Mouse (Mus musculus) urinary bladder, postnatal 4 days (tissue): Measurements from ENCODE around the gene Tmod4.
A peak's percentile ranks its signal among the peaks of the same experiment; 100 is the strongest.

ENCODE experiments used
- DNase-seq, 2 experiments: peaks; one replicate each; pipeline ENCODE4 v3.0.0; 2021 to 2022; ENCODE audit warnings: low spot score in 2 of 2

Gene Tmod4

DNA sequence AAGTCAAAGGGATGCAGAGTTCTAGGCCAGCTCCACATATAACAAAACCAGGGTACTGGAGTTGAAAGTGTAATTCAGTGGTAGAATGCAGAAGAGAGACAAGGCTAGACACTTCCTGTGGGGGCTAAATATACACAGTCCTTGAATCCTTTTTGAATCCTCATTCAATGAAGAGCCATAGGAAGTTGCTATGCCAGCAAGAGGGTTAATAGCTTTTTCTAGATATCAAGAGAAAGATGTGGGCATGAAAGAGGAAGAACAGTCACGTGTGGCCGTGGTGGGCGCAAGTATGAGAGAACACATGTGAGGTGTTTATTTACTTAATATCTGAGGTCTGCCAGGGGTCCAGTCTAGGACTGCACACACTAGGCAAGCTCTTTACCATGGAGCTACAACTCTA is 12.1 kb downstream of the Tmod4 start:
- no peak for DNase-seq

GRCm38 (mm10) chr3:95139586-95140288 is 15.5 kb downstream of the Tmod4 start:
- no peak for DNase-seq

DNA sequence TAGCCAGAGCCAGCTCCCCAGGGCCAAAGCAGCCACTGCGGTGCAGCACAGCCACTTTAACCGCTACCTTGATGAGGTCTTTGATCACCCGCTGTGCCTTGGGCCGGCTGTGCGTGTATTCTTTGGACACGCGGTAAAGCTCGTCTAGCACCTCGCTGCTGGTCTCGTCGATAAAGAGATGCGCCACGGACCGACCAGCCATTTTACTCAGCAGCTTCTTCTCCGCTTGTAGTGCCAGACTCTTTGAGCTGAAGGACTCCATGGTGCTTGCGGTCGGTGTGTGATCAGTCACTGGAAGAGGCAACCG is 16.0 kb downstream of the Tmod4 start:
- DNase-seq = no peak

DNA sequence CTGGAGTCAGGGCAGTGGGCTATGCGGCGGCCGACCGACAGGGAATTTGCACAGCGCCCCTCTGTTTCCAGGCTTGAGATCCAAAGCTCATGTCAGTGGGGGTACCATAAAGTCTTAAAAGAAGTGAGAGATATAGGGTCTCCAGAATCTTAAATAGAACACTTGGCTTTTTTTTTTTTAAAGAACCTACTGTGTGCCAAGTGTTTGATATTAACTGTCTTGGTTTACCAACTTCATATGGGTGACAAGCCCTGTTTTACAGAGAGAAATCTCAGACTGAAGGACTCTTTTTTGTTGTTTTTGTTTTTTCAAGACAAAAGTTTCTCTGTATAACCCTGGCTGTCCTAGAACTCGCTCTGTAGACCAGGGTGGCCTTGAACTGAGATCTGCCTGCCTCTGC is 16.5 kb downstream of the Tmod4 start:
- DNase-seq = no peak

DNA sequence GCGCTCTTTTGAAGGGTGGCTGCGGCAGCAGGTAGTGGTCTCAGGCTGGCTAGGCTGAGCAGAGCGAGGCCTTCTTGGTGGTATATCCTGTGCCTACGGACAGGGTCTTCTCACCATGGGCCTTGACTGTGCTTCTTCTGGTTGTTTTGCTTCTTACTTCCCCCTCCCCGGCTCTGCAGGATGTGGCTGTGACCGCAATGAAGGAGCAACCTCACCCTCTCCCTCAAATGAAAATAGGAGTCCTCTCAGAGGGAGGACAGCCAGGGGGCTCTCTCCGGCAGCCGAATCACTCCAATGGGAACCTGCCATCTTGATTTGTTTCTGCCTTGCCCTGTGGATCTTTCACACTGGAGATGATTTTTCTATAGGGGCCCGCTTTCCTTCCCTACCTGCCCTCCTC is 17.2 kb downstream of the Tmod4 start:
- no peak for DNase-seq

GRCm38 (mm10) chr3:95141952-95142616 is 17.8 kb downstream of the Tmod4 start, which contains the start of gene Tnfaip8l2:
Tnfaip8l2 (minus strand) TSS chr3:95142360.
- DNase-seq = no peak

DNA sequence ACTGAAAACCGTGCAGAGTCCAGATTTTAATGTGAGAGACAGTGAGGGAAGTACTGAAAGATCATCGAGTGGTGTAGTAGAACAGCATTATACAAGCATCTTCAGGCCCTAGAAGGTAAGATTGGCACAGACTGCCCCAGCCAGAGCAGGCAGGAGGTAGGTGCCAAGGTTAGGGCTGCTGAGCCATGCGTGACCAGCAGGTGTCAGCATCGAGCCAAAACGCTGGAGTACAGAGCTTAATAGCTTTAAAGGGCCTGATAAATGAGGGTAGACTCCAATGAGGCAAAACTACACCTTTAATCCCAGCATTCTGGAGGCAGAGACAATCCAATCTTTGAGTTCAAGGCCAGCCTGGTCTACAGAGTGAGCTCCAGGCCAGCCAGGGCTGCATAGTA is 18.3 kb downstream of the Tmod4 start:
- DNase-seq = peak; percentile 79 to 86

GRCm38 (mm10) chr3:95147924-95148323 is 23.6 kb downstream of the Tmod4 start:
- no peak for DNase-seq

- DNase-seq = no peak
Measured at GRCm38 (mm10) chr3:95153874-95154273, 29.6 kb downstream of the Tmod4 start.

DNA sequence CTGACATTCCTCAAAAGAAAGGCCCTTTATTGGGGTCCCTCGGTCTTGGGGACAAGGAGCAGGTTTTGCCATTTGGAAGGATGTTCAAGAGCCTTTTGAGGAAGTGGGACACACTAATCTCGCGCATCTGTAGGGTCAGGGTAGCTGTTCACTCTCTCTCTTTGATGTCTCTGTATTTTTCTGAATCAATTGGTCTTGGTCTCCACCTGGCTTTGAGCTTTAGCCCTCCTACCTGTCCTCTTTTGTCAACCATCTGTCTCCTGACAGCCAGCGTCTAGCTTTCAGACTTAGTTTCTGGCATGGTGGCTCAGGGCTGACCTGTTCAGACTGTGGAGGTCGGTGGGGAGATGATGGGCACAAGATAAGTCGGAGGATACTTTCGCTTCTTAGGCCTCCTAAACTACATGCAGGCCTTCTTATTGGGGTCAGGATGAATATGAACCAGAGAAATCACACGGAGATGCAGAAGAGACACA is 35.3 kb downstream of the Tmod4 start:
- DNase-seq = no peak

GRCm38 (mm10) chr3:95159987-95160963 is 36.0 kb downstream of the Tmod4 start, which contains the start of gene Sema6c:
Sema6c (plus strand) TSS chr3:95160457.
- peak; percentile 87 to 91 for DNase-seq

DNA sequence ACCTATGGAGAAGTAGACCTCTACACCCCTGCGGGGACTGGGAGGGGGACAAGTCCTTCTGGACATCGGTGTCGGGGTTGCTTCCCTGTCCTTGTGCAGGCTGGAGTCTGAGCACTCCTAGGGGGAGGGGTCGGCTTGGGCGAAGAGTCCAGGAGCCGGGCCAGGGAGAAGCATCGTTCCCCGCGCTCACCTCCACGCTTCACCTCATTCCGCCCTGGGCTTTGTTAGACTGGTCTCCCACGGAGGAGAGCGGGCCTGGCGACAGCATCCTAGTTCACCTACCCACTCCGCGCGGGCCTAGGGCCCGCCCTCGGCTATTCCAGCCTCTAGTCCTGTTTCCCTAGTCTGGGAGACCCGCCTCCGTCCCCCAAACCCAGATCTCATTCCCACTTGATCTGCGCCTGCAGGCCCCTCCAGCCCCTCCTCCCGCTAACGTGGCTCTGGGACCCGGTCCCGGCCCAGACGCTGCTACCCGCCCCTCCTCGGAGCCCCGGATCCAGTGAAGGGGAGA is 36.8 kb downstream of the Tmod4 start:
- peak in 1 of 2 experiments; percentile 55 for DNase-seq

DNA sequence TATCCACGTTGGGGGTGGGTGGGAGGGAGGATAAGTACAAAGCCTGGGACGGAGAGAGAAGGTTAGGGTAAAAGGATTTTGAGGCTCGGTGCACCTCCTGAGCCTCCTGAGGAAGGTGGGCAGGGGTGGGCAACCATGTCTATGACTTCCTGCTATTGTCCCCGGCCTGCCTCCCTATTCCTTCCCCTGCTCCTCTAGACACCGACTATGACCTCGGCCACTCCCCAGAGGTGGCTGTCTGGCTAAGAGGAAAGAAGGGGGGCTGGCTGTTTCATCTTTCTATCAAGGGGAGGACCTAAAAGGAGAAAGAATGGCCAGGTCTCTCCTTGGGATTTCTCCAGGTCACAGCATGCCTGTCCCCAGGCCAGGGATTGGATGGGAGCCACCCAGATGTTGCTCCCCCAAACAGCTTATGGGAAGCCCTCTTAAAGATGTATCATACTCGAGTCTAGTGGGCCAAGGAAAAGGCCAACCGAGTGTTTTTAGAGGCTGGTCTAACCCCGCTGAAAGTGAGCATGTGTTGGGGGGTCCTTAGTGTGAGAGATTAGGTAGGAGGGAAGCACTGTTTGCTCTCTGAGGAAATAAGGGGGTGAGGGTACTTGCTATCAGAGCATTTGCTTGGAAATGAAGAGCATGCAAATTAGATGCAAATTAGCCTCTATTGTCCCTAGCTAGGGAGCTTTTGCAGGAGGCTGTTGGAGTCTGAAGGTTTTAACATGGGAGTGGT is 37.5 kb downstream of the Tmod4 start:
- DNase-seq = no peak

DNA sequence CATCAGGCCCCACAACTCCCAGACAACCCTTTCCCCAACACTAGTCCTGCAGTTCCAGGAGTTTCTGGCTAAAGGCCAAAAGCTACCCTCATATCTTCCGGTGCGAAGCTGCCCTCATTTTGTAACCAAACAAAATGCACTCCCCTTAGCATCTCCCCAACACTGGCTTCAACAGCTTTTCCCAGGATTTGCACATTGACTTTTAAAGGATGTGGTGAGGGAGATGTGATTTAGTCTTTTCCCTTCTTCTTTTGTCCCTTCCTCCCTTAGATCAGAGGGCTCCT is 38.0 kb downstream of the Tmod4 start:
- no peak for DNase-seq

GRCm38 (mm10) chr3:95163419-95164255 is 39.4 kb downstream of the Tmod4 start:
- DNase-seq = no peak

GRCm38 (mm10) chr3:95164256-95164550 is 39.9 kb downstream of the Tmod4 start:
- DNase-seq = no peak

DNA sequence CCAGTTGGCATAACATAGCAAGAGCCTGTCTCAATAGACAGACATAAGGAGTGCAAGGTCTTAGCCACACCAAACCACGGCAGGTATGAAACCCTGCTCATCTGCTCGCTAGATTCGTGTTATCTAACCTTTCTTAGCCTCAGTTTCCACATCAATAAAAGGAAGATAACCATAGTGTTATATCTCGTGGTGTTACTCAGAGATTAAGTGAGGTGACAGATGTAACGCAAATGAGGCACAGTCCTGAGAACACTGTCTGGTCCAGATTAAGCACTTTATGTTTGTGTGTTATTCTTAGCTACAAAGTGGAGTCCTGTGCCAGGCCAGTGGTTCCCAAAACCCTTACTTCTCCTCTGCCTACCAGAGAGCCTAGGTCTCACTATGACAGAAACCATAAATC is 40.6 kb downstream of the Tmod4 start:
- DNase-seq = no peak

- no peak for DNase-seq
Measured at GRCm38 (mm10) chr3:95169996-95170395, 45.7 kb downstream of the Tmod4 start.

DNA sequence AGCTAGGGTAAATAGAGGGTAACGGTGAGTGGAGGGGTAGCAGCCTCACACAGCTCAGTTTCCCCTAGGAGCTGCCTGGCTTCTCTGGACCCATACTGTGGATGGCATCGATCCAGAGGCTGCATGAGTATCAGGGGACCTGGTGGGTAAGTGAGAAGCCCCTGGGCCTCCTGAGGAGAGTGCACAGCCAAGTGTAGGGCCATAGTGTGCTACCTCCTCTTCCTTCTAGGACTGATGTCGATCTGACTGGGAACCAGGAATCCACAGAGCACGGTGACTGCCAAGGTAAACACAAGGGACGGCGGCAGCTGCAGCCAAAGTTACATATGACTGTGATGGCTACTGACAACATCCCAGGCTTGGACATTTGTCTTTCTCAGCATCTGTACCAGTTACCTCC is 46.8 kb downstream of the Tmod4 start:
- no peak for DNase-seq

GRCm38 (mm10) chr3:95172526-95173255 is 48.4 kb downstream of the Tmod4 start:
- DNase-seq = no peak
